Mouse (Mus musculus) thymus, adult 2 months (tissue): ENCODE data around the gene Ahcyl2. TPM values are rescaled to one million over a fixed set of nuclear protein-coding genes. Genes with fewer than 3 reads are reported as not detected.

Experiments
- DNase-seq: peaks from one replicate; pipeline ENCODE4 v3.0.0; 2021
- H3K27ac ChIP-seq: fragments of 200-500 bp; 2 replicates; pipeline ENCODE4 v1.5.1; 2012; ENCODE audit warnings: low read length, control low read depth; ENCODE audit not compliant: control insufficient read depth, insufficient read depth
- H3K27me3 ChIP-seq: fragments of 200-500 bp; 2 replicates; pipeline ENCODE4 v1.6.1; 2012; ENCODE audit warnings: mild to moderate bottlenecking, low read length, moderate library complexity, mixed read lengths; ENCODE audit not compliant: control insufficient read depth, insufficient read depth
- H3K36me3 ChIP-seq: fragments of 200-500 bp; 2 replicates; pipeline ENCODE4 v1.6.1; 2012; ENCODE audit warnings: mild to moderate bottlenecking, low read length, moderate library complexity; ENCODE audit not compliant: control insufficient read depth, insufficient read depth
- H3K4me1 ChIP-seq: fragments of 200-500 bp; replicated peaks from 2 replicates; pipeline ENCODE4 v1.6.1; 2012; ENCODE audit warnings: low read length; ENCODE audit not compliant: control insufficient read depth, insufficient read depth
- H3K4me3 ChIP-seq: fragments of 200-500 bp; 2 replicates; pipeline ENCODE4 v1.5.1; 2012; ENCODE audit warnings: mild to moderate bottlenecking, low read length, control low read depth, moderate library complexity; ENCODE audit not compliant: control insufficient read depth, insufficient read depth
- CTCF ChIP-seq: fragments of 200-500 bp; IDR thresholded peaks from 2 replicates; pipeline ENCODE4 v1.5.1; 2012; ENCODE audit warnings: mild to moderate bottlenecking, control low read depth, low read length, moderate library complexity, borderline replicate concordance; ENCODE audit not compliant: control insufficient read depth, poor library complexity, insufficient read depth; ENCODE audit errors: extremely low read depth
- POLR2A ChIP-seq: fragments of 200-500 bp; IDR thresholded peaks from 2 replicates; pipeline ENCODE4 v1.6.1; 2012; ENCODE audit warnings: mild to moderate bottlenecking, low read length, control low read depth, moderate library complexity; ENCODE audit not compliant: control insufficient read depth, poor library complexity, insufficient read depth; ENCODE audit errors: extremely low read depth
- WGBS: fragments of 180-500 bp; shearing (Covaris S2); methylation state at CpG from one replicate; pipeline ENCODE4 v1.1.7; 2018; 5-methylcytosine and 5-hydroxymethylcytosine counted together
- polyA plus RNA-seq: library from polyadenylated mRNA; depleted of rRNA; stranded (reverse); fragments of >200 nt; gene quantifications from 2 replicates; pipeline ENCODE4 v1.2.3, GENCODE M21; 2012

The Ahcyl2 gene
- polyA plus RNA-seq, 1 experiment, result 44.1 TPM

DNA sequence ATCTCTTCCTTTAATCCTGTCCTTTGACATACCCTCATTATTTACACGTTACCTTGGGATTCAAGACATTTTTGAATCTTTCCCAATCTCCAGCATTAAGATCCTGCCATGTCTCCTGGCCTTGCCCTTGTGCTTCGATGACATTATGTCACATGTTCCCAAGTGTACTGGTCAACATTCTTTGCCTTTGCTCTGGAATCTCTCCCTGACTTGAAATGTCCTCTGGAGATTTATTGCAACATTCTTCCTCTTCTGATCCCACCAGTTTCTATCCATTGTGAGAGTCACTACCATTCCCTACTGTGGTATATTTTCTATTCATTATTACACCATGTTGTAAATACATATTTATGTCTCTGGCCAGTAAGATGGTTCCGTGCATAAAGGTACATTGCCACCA lies 53.1 kb downstream of the Ahcyl2 start:
- no peaks in the 10 kb centered on the region for H3K36me3 ChIP-seq
- H3K4me3 ChIP-seq, result no peak overlapping the region
- TF ChIP-seq CTCF (no peak), POLR2A (no peak)
- H3K27ac ChIP-seq, result no peak overlapping the region
- H3K27me3 ChIP-seq, result no peaks in the 10 kb centered on the region
- WGBS, result 92% methylated on average over 3 of the region's 3 CpGs
- H3K4me1 ChIP-seq, result no peaks in the 10 kb centered on the region
- DNase-seq, result no peak

DNA sequence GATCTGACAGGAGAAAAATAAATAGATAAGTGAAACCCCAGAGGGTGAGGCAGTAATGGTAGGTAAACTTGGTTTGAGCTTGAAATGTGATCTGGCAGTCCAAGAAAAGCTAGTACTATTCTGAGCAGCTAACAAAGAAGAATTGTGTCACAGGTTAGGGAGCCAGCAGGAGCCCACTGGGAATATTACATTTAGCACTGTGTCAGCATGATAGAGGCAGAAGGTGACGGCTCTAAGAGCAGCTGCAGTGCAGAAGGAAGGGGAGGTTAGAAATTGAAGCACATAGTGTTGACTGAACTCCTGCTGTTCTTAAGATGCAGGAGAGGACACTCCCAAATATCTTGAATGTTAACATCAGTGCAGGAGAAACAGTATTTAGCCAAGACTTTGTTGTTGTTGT lies 54.0 kb downstream of the Ahcyl2 start:
- DNase-seq, result no peak
- H3K27me3 ChIP-seq, result no peaks in the 10 kb centered on the region
- WGBS, result 91% methylated on average over 1 of the region's 1 CpGs

GRCm38 (mm10) chr6:29825302-29825701 lies 57.5 kb downstream of the Ahcyl2 start:
- H3K27me3 ChIP-seq, result no peaks in the 10 kb centered on the region
- H3K4me1 ChIP-seq, result no peaks in the 10 kb centered on the region
- no peak for DNase-seq
- no peaks in the 10 kb centered on the region for H3K36me3 ChIP-seq
- 32% methylated on average over 2 of the region's 2 CpGs for WGBS
- TF ChIP-seq CTCF, result no peak
- no peak for TF ChIP-seq POLR2A
- no peak overlapping the region for H3K27ac ChIP-seq
- no peak overlapping the region for H3K4me3 ChIP-seq

More for the DNA sequence above, 54.0 kb downstream of the Ahcyl2 start:
- Histone ChIP-seq H3K4me3 (no peak overlapping the region), H3K36me3 (no peaks in the 10 kb centered on the region), H3K4me1 (no peaks in the 10 kb centered on the region), H3K27ac (no peak overlapping the region)
- TF ChIP-seq POLR2A (no peak), CTCF (no peak)

- H3K27me3 ChIP-seq, result no peaks in the 10 kb centered on the region
- H3K27ac ChIP-seq, result no peak overlapping the region
- TF ChIP-seq POLR2A, result no peak
- TF ChIP-seq CTCF, result no peak
- whole genome bisulfite sequencing, result 85% methylated on average over 5 of the region's 5 CpGs
- DNase-seq, result no peak
- no peak overlapping the region for H3K4me3 ChIP-seq
- H3K4me1 ChIP-seq, result no peaks in the 10 kb centered on the region
- H3K36me3 ChIP-seq, result no peaks in the 10 kb centered on the region
Measured at GRCm38 (mm10) chr6:29827291-29828242, 59.8 kb downstream of the Ahcyl2 start.

- no peak for DNase-seq
- no peaks in the 10 kb centered on the region for H3K36me3 ChIP-seq
- no peak for TF ChIP-seq CTCF
- TF ChIP-seq POLR2A, result no peak
- 67% methylated on average over 3 of the region's 3 CpGs for WGBS
- no peak overlapping the region for H3K27ac ChIP-seq
- no peak overlapping the region for H3K4me3 ChIP-seq
- no peaks in the 10 kb centered on the region for H3K27me3 ChIP-seq
- H3K4me1 ChIP-seq, result no peaks in the 10 kb centered on the region
Measured at GRCm38 (mm10) chr6:29828574-29829234, 60.9 kb downstream of the Ahcyl2 start.

- 98% methylated on average over 4 of the region's 4 CpGs for WGBS
- no peak for DNase-seq
- TF ChIP-seq CTCF (no peak), POLR2A (no peak)
- no peak overlapping the region for H3K4me3 ChIP-seq
- peaks cover 2% of the 10 kb centered on the region for H3K4me1 ChIP-seq
- no peaks in the 10 kb centered on the region for H3K27me3 ChIP-seq
- no peak overlapping the region for H3K27ac ChIP-seq
- no peaks in the 10 kb centered on the region for H3K36me3 ChIP-seq
Measured at GRCm38 (mm10) chr6:29832356-29832755, 64.5 kb downstream of the Ahcyl2 start.
